Mouse (Mus musculus): ENCODE data around the gene Khdc3.

- TF ChIP-seq POLR2A (IDR thresholded peaks at IDR 0.05; ENCODE audit: control insufficient read depth, extremely low read depth, insufficient read depth, low read length, poor library complexity) (no peak), CTCF (IDR thresholded peaks at IDR 0.05; ENCODE audit: borderline replicate concordance, control insufficient read depth, extremely low read depth, insufficient read depth, low read length, poor library complexity) (no peak)
Observed at GRCm38 (mm10) chr9:73087581-73087980, 14.1 kb upstream of the Khdc3 start.
